Mouse (Mus musculus): ENCODE measurements around the gene Col27a1.

DNA sequence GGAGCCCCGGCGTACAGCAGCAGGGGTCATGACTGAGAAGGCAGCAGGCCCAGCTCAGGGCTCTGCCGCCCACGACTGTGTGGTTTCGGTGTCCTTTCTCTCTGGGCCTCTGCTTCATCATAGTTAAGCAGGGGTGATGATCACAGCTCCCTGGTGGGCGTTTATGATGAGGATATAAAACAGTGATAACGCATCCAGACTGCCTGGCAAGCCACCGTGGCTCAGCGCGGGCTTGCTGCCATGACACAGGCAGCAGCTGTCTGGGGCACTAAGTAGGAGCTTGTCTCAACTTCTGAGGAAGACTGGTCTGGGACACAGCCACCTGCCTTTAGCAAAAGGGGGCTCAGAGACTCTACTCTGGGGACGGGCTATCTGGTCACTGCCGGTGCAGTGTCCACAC is 169.7 kb downstream of the Col27a1 start:
- TF ChIP-seq CTCF (IDR thresholded peaks at IDR 0.05): no peak
- TF ChIP-seq EP300 (IDR thresholded peaks at IDR 0.05): no peak
